Mouse (Mus musculus) midbrain, embryonic 14.5 days (tissue): ENCODE data around the gene Gm10295. TPM values are rescaled to one million over a fixed set of nuclear protein-coding genes. Genes with fewer than 3 reads are reported as not detected.

Source experiments
- ATAC-seq: fragments of 200-750 bp; cut with Nextera tagmentation; 2 replicates; pipeline ENCODE4 v1.8.0; 2017; ENCODE audit warnings: moderate number of reproducible peaks, moderate library complexity; ENCODE audit not compliant: low FRiP score, low TSS enrichment
- DNase-seq: peaks from one replicate; pipeline ENCODE4 v3.0.0-alpha.2; 2015
- H3K27ac ChIP-seq: fragments of 300-500 bp; sonication (generic); replicated peaks from 2 replicates; pipeline ENCODE4 v1.5.1; 2014; ENCODE audit warnings: mild to moderate bottlenecking, low read depth, low read length, moderate library complexity
- H3K27me3 ChIP-seq: fragments of 300-500 bp; sonication (generic); 2 replicates; pipeline ENCODE4 v1.6.1; 2014; ENCODE audit warnings: low read length, control low read depth, mixed read lengths; ENCODE audit not compliant: control insufficient read depth, insufficient read depth
- H3K36me3 ChIP-seq: fragments of 300-500 bp; sonication (generic); 2 replicates; pipeline ENCODE4 v1.6.1; 2014; ENCODE audit warnings: low read length, control low read depth; ENCODE audit not compliant: control insufficient read depth, insufficient read depth
- H3K4me1 ChIP-seq: fragments of 300-500 bp; sonication (generic); 2 replicates; pipeline ENCODE4 v1.6.1; 2014; ENCODE audit warnings: mild to moderate bottlenecking, antibody characterized with exemption, low read length, control low read depth; ENCODE audit not compliant: control insufficient read depth, insufficient read depth
- H3K4me2 ChIP-seq: fragments of 300-500 bp; sonication (generic); 2 replicates; pipeline ENCODE4 v1.6.1; 2014; ENCODE audit warnings: mild to moderate bottlenecking, low read length, moderate library complexity
- H3K4me3 ChIP-seq: fragments of 300-500 bp; sonication (generic); replicated peaks from 2 replicates; pipeline ENCODE4 v1.5.1; 2014; ENCODE audit warnings: low read depth, low read length
- H3K9ac ChIP-seq: fragments of 300-500 bp; sonication (generic); replicated peaks from 2 replicates; pipeline ENCODE4 v1.6.1; 2014; ENCODE audit warnings: mild to moderate bottlenecking, low read length, moderate library complexity
- H3K9me3 ChIP-seq: fragments of 300-500 bp; sonication (generic); 2 replicates; pipeline ENCODE4 v1.6.1; 2016; ENCODE audit warnings: low read length, control low read depth, mixed read lengths; ENCODE audit not compliant: control insufficient read depth
- WGBS: fragments of 180-500 bp; shearing (Covaris S2); extraction: QIAGEN DNeasy Blood & Tissue Kit; methylation state at CpG from one replicate; pipeline ENCODE4 v1.1.7; 2014; 5-methylcytosine and 5-hydroxymethylcytosine counted together
- polyA plus RNA-seq: library from polyadenylated mRNA; unstranded; fragments of >200 nt; fragmentation: Nextera tagmentation; extraction: Ambion mirVana; gene quantifications from 2 replicates; pipeline ENCODE4 v1.2.1, GENCODE M21; 2014

The Gm10295 gene
- polyA plus RNA-seq, 1 experiment from 2014 or later, result not detected

GRCm38 (mm10) chr7:71371916-71372315 is 20.6 kb upstream of the Gm10295 start:
- no peak for ATAC-seq
- DNase-seq, result no peak
- no peak overlapping the region for H3K27ac ChIP-seq
- H3K27me3 ChIP-seq, result 0 out of 2 replicates have a peak, but pooled peaks cover 3% of the 10 kb centered on the region
- WGBS, result 55% methylated on average over 2 of the region's 2 CpGs
- no peak overlapping the region for H3K4me2 ChIP-seq
- H3K9me3 ChIP-seq, result no peaks in the 10 kb centered on the region
- no peaks in the 10 kb centered on the region for H3K36me3 ChIP-seq
- H3K9ac ChIP-seq, result no peak overlapping the region
- no peak overlapping the region for H3K4me3 ChIP-seq
- no peaks in the 10 kb centered on the region for H3K4me1 ChIP-seq

DNA sequence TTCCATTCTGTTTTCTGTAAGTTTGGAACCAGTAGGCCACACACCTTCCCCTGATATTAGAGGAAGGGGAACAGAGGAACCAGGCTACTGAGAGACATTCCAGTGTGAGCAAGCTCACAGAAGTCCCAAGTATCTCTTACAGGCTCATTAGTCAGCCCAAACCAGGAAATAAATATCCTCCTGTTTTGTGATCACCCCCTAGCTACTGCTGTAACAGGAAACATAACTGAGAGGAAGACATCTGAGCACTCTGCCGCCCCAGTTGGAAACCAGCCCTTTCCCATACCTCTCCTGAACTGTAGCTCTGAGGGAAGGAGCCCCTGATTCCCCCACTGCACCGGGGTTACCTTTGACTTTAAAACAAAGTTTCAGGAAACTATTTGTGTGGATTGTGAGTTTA is 19.5 kb upstream of the Gm10295 start:
- Histone ChIP-seq H3K9me3 (no peaks in the 10 kb centered on the region), H3K27me3 (0 out of 2 replicates have a peak, but pooled peaks cover 3% of the 10 kb centered on the region), H3K4me1 (no peaks in the 10 kb centered on the region), H3K4me3 (no peak overlapping the region), H3K36me3 (no peaks in the 10 kb centered on the region), H3K27ac (no peak overlapping the region), H3K4me2 (no peak overlapping the region), H3K9ac (no peak overlapping the region)
- no peak for DNase-seq
- WGBS, result 80% methylated on average over 2 of the region's 2 CpGs
- no peak for ATAC-seq

- H3K27me3 ChIP-seq, result no peaks in the 10 kb centered on the region
- no peak overlapping the region for H3K4me3 ChIP-seq
- no peak overlapping the region for H3K27ac ChIP-seq
- H3K9me3 ChIP-seq, result no peaks in the 10 kb centered on the region
- no peak overlapping the region for H3K4me2 ChIP-seq
- no peaks in the 10 kb centered on the region for H3K36me3 ChIP-seq
- no peak for DNase-seq
- ATAC-seq, result no peak
- no peak overlapping the region for H3K9ac ChIP-seq
- no peaks in the 10 kb centered on the region for H3K4me1 ChIP-seq
- WGBS, result 85% methylated on average over 3 of the region's 3 CpGs
Measured at GRCm38 (mm10) chr7:71370128-71370527, 18.8 kb upstream of the Gm10295 start.

- H3K9ac ChIP-seq, result no peak overlapping the region
- no peak overlapping the region for H3K4me3 ChIP-seq
- no peak for ATAC-seq
- no peak overlapping the region for H3K4me2 ChIP-seq
- H3K4me1 ChIP-seq, result no peaks in the 10 kb centered on the region
- WGBS, result 91% methylated on average over 13 of the region's 13 CpGs
- no peaks in the 10 kb centered on the region for H3K36me3 ChIP-seq
- H3K9me3 ChIP-seq, result no peaks in the 10 kb centered on the region
- DNase-seq, result no peak
- H3K27me3 ChIP-seq, result no peaks in the 10 kb centered on the region
- no peak overlapping the region for H3K27ac ChIP-seq
Measured at GRCm38 (mm10) chr7:71368543-71369181, 17.4 kb upstream of the Gm10295 start.

DNA sequence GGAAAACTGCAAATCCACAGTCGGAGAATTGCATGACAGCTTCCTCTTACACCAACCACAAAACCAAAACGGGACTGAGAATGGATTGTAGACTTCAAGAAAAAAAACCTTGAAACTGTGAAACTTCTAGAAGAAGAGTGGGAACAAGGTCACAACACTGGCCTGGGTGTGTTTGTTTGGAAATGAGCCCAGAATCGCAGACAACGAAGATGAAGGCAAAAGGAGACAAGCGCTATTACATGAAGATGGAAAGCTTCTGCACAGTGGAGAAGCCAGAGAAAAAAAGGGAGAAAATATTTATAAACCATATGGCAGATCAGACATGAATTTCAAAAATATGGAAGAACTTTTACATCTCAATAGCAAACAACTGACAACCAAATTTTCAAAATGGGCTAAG is 4.3 kb upstream of the Gm10295 start:
- no peak for DNase-seq

DNA sequence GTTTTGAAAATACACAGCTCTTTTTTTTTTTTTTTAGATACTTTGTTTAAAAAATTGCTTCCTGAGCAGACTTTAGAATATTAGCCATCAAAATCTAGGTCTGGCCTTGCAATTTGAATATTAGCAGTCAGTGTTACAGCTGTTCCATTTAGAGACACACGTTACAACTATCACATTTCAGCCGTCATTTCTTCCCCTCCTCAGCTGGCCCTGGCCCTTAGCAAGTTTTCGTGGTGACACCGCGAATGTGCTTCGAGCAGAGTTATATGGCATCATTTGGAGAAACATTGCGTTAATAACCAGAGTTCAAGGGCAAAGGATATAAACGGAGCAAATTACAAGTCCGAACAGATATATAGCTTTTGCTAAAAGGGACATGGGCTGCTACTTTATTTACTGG is 2.4 kb downstream of the Gm10295 start:
- Histone ChIP-seq H3K27me3 (no peaks in the 10 kb centered on the region), H3K9me3 (no peaks in the 10 kb centered on the region), H3K9ac (no peak overlapping the region), H3K4me3 (no peak overlapping the region), H3K36me3 (no peaks in the 10 kb centered on the region), H3K4me1 (peaks cover 3% of the 10 kb centered on the region; the same call in 1 of the 2 replicates), H3K27ac (no peak overlapping the region), H3K4me2 (no peak overlapping the region)
- ATAC-seq (no peak), DNase-seq (no peak)
- 88% methylated on average over 9 of the region's 9 CpGs for WGBS

More for the DNA sequence above, 4.3 kb upstream of the Gm10295 start:
- no peak overlapping the region for H3K27ac ChIP-seq
- H3K9ac ChIP-seq, result no peak overlapping the region
- whole genome bisulfite sequencing, result 87% methylated on average over 5 of the region's 5 CpGs
- no peaks in the 10 kb centered on the region; the same call in 1 of the 2 replicates for H3K27me3 ChIP-seq
- no peaks in the 10 kb centered on the region for H3K9me3 ChIP-seq
- no peak overlapping the region for H3K4me3 ChIP-seq
- H3K36me3 ChIP-seq, result no peaks in the 10 kb centered on the region
- no peak overlapping the region for H3K4me2 ChIP-seq
- H3K4me1 ChIP-seq, result peaks cover 3% of the 10 kb centered on the region; the same call in 1 of the 2 replicates
- ATAC-seq, result no peak

DNA sequence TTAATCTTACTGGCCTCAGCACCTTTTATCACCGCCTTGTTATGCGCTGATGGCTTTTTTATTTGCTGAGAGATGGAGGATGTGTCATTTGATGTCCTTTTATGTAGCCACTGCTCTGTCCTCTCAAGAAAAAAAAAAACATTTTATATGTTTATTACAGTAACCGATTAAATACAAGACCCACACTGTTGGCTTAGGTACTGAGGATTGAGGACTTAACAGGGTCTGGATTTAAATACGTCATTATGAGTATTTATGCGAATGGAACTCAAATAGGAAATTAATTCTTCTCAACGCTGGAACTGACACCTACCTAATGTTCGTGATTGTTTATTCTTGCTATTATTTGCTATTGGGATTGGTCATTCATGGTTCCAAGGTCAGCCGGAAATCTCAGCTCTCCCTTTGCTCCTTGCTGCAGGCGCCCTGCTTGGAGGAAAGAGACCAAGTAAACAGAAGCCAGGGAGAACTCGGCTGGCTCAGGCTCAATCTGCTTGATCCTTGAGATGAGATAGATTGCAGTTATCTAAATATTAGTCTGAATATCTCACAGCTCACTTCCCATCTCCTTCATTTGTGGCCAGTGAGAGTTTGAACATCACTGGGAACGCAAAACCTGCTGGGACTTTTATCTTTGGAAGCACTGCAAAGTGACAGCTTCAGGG is 26.2 kb downstream of the Gm10295 start:
- no peaks in the 10 kb centered on the region for H3K9me3 ChIP-seq
- H3K36me3 ChIP-seq, result no peaks in the 10 kb centered on the region
- no peak overlapping the region for H3K27ac ChIP-seq
- 80% methylated on average over 11 of the region's 11 CpGs for WGBS
- no peak overlapping the region for H3K9ac ChIP-seq
- H3K4me3 ChIP-seq, result no peak overlapping the region
- no peak for DNase-seq
- no peak for ATAC-seq
- H3K4me1 ChIP-seq, result no peaks in the 10 kb centered on the region
- no peak overlapping the region for H3K4me2 ChIP-seq
- no peaks in the 10 kb centered on the region for H3K27me3 ChIP-seq

- Histone ChIP-seq H3K4me2 (no peak overlapping the region), H3K9ac (no peak overlapping the region), H3K36me3 (no peaks in the 10 kb centered on the region), H3K9me3 (no peaks in the 10 kb centered on the region), H3K4me1 (no peaks in the 10 kb centered on the region), H3K27ac (no peak overlapping the region), H3K4me3 (no peak overlapping the region), H3K27me3 (no peaks in the 10 kb centered on the region)
- WGBS, result 89% methylated on average over 7 of the region's 7 CpGs
- ATAC-seq, result no peak
- DNase-seq, result no peak
Measured at GRCm38 (mm10) chr7:71313148-71313765, 38.0 kb downstream of the Gm10295 start.
